Mouse (Mus musculus) liver, embryonic 14.5 days (tissue): Measurements from ENCODE around the gene Atg4d. TPM values are rescaled to one million over a fixed set of nuclear protein-coding genes. Genes with fewer than 3 reads are reported as not detected.
A peak's percentile ranks its signal among the peaks of the same experiment; 100 is the strongest.

Experiments used
- ATAC-seq: fragments of 200-750 bp; cut with Nextera tagmentation; 2 replicates; pipeline ENCODE4 v1.8.0; 2017; ENCODE audit warnings: moderate number of reproducible peaks, mild to moderate bottlenecking, moderate library complexity; ENCODE audit not compliant: insufficient read depth
- DNase-seq, 3 experiments: peaks; one replicate each; pipeline ENCODE4 v3.0.0-alpha.2; 2012 to 2013; ENCODE audit warnings: low read depth in 3 of 3, low spot score in 3 of 3
- H3K27ac ChIP-seq: fragments of 300-500 bp; sonication (generic); 2 replicates; pipeline ENCODE4 v1.5.1; 2014; ENCODE audit warnings: moderate library complexity, mild to moderate bottlenecking, control low read depth, inconsistent platforms
- H3K27me3 ChIP-seq: fragments of 300-500 bp; sonication (generic); 2 replicates; pipeline ENCODE4 v1.6.1; 2014; ENCODE audit warnings: mild to moderate bottlenecking, low read length, moderate library complexity; ENCODE audit not compliant: control insufficient read depth, insufficient read depth
- H3K36me3 ChIP-seq: fragments of 300-500 bp; sonication (generic); replicated peaks from 2 replicates; pipeline ENCODE4 v1.6.1; 2014; ENCODE audit warnings: low read depth; ENCODE audit not compliant: control insufficient read depth, insufficient read depth
- H3K4me1 ChIP-seq, 2 experiments: fragments of 200-500 bp in 1 of 2; fragments of 300-500 bp in 1 of 2; sonication (generic) in 1 of 2; replicated peaks; 2 replicates each; pipeline ENCODE4 v1.6.1; 2012 to 2014; ENCODE audit warnings: antibody characterized with exemption in 1 of 2, inconsistent platforms in 1 of 2, low read length in 1 of 2; ENCODE audit not compliant: control insufficient read depth in 2 of 2, insufficient read depth in 2 of 2
- H3K4me2 ChIP-seq: fragments of 300-500 bp; sonication (generic); 2 replicates; pipeline ENCODE4 v1.6.1; 2014; ENCODE audit warnings: low read depth, mild to moderate bottlenecking, control low read depth, moderate library complexity
- H3K4me3 ChIP-seq, 2 experiments: fragments of 200-500 bp in 1 of 2; fragments of 300-500 bp in 1 of 2; sonication (generic) in 1 of 2; 2 replicates each; pipeline ENCODE4 v1.5.1; 2012 to 2014; ENCODE audit warnings: low read depth in 2 of 2, low read length in 2 of 2, mild to moderate bottlenecking in 2 of 2, control low read depth in 1 of 2, inconsistent platforms in 1 of 2, moderate library complexity in 1 of 2; ENCODE audit not compliant: insufficient read depth in 1 of 2
- H3K9ac ChIP-seq: fragments of 300-500 bp; sonication (generic); replicated peaks from 2 replicates; pipeline ENCODE4 v1.6.1; 2014; ENCODE audit warnings: mild to moderate bottlenecking, control low read depth, moderate library complexity
- H3K9me3 ChIP-seq: fragments of 300-500 bp; sonication (generic); 2 replicates; pipeline ENCODE4 v1.6.1; 2016; ENCODE audit warnings: low read length, mixed read lengths; ENCODE audit not compliant: control insufficient read depth
- CTCF ChIP-seq: IDR thresholded peaks from 2 replicates; pipeline ENCODE4 v1.5.1; 2016; ENCODE audit warnings: antibody characterized with exemption, low read depth, control low read depth
- EP300 ChIP-seq: IDR thresholded peaks from 2 replicates; pipeline ENCODE4 v1.6.1; 2016; ENCODE audit warnings: antibody characterized with exemption, low read depth
- WGBS: fragments of 180-500 bp; shearing (Covaris S2); extraction: QIAGEN DNeasy Blood & Tissue Kit; methylation state at CpG from one replicate; pipeline ENCODE4 v1.1.7; 2014; ENCODE audit not compliant: insufficient replicate concordance; 5-methylcytosine and 5-hydroxymethylcytosine counted together
- polyA plus RNA-seq, 2 experiments: library from polyadenylated mRNA; depleted of rRNA in 1 of 2; stranded (reverse) in 1 of 2; unstranded in 1 of 2; fragments of >200 nt; fragmentation: Nextera tagmentation in 1 of 2; extraction: Ambion mirVana in 1 of 2; gene quantifications; 2 replicates each; pipeline versions ENCODE4 v1.2.1 to v1.2.3; 2012 to 2014

Gene Atg4d
- polyA plus RNA-seq, 2 experiments: 38.9 to 69.3 TPM

DNA sequence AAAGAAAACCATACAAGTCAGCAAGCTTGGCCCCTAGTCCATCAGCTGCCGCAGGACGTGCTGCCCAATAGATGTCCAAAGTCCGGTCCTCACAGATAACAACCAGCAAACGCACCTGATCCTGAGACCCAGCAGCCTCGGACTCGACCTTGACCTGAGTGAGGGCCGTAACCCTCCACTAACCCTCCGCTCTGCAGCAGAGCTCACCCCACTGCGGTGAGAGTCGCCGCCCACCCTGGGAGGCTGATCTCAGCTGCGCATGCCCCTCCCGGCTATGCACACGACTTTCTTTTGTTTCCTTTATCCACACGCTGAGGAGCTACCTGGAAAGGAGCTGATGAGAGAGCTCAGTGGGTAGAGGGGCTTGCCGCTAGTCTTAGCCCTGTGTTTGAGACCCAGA, 37.8 kb upstream of the Atg4d start:
- 18% methylated on average over 16 of the region's 16 CpGs for WGBS
- TF ChIP-seq CTCF (no peak), EP300 (no peak)
- DNase-seq: no peak
- Histone ChIP-seq H3K4me3 (peak overlapping the region; percentile 39 to 51), H3K9me3 (no peaks in the 10 kb centered on the region), H3K27me3 (no peaks in the 10 kb centered on the region), H3K4me1 (peaks cover 4 to 26% of the 10 kb centered on the region in 2 experiments), H3K4me2 (peak overlapping the region; percentile 67), H3K9ac (peak overlapping the region; percentile 51), H3K27ac (no peak overlapping the region), H3K36me3 (peaks cover 19% of the 10 kb centered on the region)
- ATAC-seq: peak; percentile 30; the same call in 1 of the 2 replicates

DNA sequence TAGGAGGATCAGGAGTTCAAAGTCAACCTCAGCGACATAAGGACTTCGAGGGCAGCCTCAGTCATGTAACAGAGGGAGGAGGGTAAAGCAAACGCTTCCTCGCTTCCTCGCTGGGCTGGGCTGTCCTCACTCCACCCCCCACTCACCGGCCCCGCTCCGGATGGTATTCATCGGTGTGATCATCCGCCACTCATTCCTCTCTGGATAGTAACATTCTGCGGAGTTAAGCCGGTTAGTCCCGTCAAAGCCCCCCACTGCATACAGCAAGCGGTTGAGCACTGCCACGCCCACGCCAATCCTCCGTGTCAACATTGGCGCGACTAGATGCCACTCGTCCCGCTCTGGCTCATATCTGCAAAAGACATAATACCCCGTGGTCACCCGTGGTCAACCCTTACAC, 33.5 kb upstream of the Atg4d start:
- ATAC-seq: no peak
- no peak overlapping the region for H3K9ac ChIP-seq
- no peak overlapping the region for H3K4me2 ChIP-seq
- TF ChIP-seq CTCF (no peak), EP300 (no peak)
- no peak overlapping the region for H3K4me3 ChIP-seq
- H3K27ac ChIP-seq: no peak overlapping the region
- peaks cover 4 to 15% of the 10 kb centered on the region in 2 experiments for H3K4me1 ChIP-seq
- H3K9me3 ChIP-seq: no peaks in the 10 kb centered on the region
- DNase-seq: no peak
- peaks cover 39% of the 10 kb centered on the region for H3K36me3 ChIP-seq
- no peaks in the 10 kb centered on the region for H3K27me3 ChIP-seq
- 58% methylated on average over 23 of the region's 23 CpGs for WGBS

DNA sequence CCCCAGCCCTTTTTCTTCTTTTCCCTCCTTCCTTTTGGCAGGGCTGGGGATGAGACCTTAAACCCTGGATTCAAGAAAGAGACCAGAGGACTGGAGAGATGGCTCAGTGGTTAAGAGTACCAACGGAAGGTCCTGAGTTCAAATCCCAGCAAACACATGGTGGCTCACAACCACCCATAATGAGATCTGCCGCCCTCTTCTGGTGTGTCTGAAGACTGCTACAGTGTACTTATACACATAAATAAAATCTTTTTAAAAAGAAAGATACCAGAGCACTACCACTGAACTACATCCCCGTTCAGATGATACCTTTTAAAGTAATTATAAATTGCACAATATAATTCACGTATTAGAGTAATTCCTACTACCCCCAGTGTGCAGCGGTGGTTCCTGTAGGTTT, 32.2 kb upstream of the Atg4d start:
- ATAC-seq (no peak), DNase-seq (no peak)
- no peak for TF ChIP-seq EP300
- 0 out of 2 replicates have a peak, but pooled peaks have one; percentile 5 for TF ChIP-seq CTCF
- H3K4me1 ChIP-seq: peaks cover 7 to 10% of the 10 kb centered on the region in 2 experiments
- 77% methylated on average over 5 of the region's 5 CpGs for WGBS
- H3K36me3 ChIP-seq: peaks cover 39% of the 10 kb centered on the region
- H3K4me3 ChIP-seq: no peak overlapping the region
- no peak overlapping the region for H3K9ac ChIP-seq
- H3K27ac ChIP-seq: no peak overlapping the region
- H3K9me3 ChIP-seq: no peaks in the 10 kb centered on the region
- H3K27me3 ChIP-seq: no peaks in the 10 kb centered on the region
- H3K4me2 ChIP-seq: no peak overlapping the region

DNA sequence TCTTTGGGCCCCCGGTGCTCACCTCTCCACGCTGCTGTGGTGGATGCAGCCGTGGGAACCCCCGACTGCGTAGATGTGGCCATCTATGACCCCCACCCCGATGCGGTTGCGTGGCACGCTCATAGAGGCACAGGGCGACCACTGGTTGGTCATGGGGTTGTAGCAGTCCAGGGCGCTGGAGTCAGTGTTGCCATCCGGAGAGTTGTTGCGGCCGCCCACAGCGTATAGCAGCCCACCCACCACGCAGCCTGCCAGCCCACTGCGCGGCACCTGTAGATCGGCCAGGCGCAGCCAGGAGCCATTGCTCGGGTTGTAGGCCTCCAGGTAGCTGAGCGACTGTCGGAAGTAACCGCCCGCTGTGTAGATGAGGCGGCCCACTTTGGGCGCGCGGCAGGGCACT, 31.7 kb upstream of the Atg4d start:
- H3K9me3 ChIP-seq: no peaks in the 10 kb centered on the region
- peaks cover 39% of the 10 kb centered on the region for H3K36me3 ChIP-seq
- no peaks in the 10 kb centered on the region for H3K27me3 ChIP-seq
- peaks cover 6 to 10% of the 10 kb centered on the region in 2 experiments for H3K4me1 ChIP-seq
- WGBS: 91% methylated on average over 29 of the region's 29 CpGs
- no peak overlapping the region for H3K4me3 ChIP-seq
- TF ChIP-seq EP300 (no peak), CTCF (no peak)
- no peak overlapping the region for H3K4me2 ChIP-seq
- DNase-seq (no peak), ATAC-seq (no peak)
- no peak overlapping the region for H3K9ac ChIP-seq
- H3K27ac ChIP-seq: no peak overlapping the region

DNA sequence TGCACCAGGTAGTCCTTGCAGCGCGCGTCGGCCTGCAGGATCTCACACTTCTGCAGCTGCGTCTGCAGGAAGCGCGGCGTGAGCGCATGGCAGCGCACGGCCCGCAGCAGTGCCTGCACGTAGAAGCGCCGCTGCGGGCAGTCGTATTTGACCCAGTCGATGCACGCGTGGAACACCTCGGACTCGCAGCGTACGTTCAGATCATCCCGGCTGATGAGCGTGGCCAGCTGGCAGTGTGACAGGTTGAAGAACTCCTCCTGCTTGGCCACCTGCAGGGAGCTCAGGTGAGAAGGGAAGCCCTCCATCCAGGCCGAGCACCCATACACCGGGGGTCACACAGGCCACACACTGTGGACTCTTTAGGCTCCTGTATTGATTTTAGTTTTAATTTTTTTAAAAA, 31.3 kb upstream of the Atg4d start:
- Histone ChIP-seq H3K4me1 (peaks cover 6 to 10% of the 10 kb centered on the region in 2 experiments), H3K9ac (no peak overlapping the region), H3K27ac (no peak overlapping the region), H3K27me3 (no peaks in the 10 kb centered on the region), H3K4me2 (no peak overlapping the region), H3K4me3 (no peak overlapping the region), H3K36me3 (peaks cover 39% of the 10 kb centered on the region), H3K9me3 (no peaks in the 10 kb centered on the region)
- TF ChIP-seq CTCF (no peak), EP300 (no peak)
- no peak for ATAC-seq
- WGBS: 93% methylated on average over 28 of the region's 28 CpGs
- no peak for DNase-seq
